Mouse (Mus musculus): ENCODE measurements at regions not wholly inside any gene's neighbourhood (a gene's known extent, or its start where the extent isn't known, plus 50 kb on each side); places are given as distances from the start of the nearest gene placed in this dataset.
A peak's percentile ranks its signal among the peaks of the same experiment; 100 is the strongest.

GRCm38 (mm10) chr14:76708728-76709127 is 152.0 kb upstream of the Serp2 start:
- no peak for DNase-seq (ENCODE audit: low spot score)

- no peak for DNase-seq (ENCODE audit: low spot score)
These were observed 146.7 kb upstream of the Serp2 start for GRCm38 (mm10) chr14:76703373-76703764.

DNA sequence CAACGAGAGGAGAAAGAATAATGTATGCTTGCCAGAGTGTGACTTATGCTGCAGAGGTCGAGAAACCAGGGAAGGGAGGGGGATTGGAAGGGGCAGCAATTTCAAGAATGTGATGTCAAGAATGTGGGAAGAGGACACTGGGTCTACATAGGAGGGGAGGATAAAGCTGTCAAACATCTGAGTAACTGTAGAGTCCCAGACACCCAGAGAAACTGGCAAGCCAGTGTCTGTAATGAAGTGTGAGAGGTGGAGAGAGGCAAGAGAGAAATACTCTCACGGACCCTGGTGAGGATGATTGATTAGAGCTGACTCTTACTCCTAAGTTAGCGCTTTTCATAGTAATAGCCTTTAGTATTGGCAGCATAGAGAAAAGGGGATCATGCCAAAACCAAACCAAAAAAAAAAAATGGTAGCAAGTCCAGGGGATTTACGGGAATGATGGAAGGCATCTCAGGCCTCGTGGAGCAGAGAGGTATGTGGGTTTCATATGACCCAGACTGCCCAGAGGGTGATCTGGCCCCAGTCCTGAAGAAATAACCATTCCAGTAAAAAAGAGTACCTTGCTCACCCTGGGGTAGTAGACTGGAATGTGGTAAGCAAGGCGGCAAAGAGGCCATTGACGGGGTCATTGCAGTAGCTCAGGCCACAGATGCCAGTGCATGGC is 146.2 kb upstream of the Serp2 start:
- no peak for DNase-seq (ENCODE audit: low spot score)

DNA sequence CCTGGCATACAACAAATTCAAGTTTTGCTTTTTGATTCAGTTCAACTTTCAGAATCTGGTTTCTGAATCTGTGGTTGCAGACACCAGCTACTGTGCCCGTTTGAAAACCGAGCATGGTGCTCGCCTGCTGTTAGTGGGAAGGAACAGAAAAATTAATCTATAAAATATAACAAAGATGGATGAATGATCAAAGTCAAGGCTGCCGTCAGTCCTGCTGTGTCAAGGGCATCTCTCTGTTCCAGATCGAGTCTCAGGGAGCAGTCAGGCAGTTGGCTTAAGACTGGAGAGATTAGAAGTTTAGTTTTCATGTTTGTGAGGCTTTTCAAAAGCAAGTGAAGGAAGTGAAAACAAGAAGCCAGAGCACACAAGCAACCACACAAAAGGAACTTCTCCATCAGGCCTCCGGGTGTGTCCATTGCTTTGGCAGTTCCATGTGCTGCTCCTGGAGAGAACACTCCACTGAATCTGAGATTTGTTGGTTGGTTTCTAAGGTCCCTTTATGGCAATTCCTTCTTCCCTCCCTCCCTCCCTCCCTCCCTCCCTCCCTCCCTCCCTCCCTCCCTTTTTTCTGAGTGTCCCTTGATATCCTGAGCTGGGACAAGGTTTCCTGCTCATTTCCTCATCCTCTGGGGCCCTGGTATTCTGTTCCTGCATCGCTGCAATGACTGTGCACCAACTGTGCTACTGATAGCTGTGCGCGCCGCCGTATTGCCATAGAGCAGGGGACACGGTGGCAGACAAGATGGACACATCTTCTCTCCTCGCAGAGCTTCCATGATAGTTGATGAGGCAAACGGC is 145.4 kb upstream of the Serp2 start:
- DNase-seq (ENCODE audit: low spot score): no peak

DNA sequence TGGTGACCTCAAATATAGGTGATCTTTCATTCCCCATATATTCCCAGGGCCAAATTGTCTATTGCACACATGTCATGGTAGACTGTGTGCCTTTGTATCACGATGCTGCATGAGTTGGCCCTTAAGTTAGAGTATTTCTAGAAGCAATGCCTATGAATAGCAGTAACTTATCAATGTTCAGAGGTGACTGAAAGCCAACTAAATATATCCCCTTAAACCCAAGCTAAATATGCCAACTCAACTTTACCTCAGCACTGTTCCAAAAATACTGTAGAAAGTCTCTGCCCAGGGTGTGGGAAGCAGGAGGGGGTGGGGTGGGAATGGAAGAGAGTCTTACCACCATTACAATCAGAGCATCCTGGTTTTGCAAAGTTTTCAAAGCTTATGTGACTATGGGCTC is 144.6 kb upstream of the Serp2 start:
- DNase-seq (ENCODE audit: low spot score): no peak

GRCm38 (mm10) chr14:76700796-76701195 is 144.1 kb upstream of the Serp2 start:
- no peak for DNase-seq (ENCODE audit: low spot score)

DNA sequence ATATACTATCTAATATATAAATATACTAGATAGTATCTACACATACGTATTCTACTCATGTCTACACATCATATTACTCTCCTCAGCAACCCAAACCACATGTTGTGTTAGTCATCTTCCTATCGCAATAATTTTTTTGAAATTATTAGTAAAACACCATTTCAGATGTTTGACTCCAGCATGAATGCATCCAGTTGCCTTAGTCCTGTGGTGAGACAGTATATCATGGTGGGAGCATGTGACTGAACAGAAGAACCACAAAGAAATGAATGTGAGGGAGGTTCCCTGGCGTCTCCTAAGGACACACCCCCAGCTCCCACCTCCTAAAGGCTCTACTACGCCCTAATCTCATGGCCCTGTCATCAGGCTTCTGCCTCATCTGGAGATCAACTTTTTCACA is 143.5 kb upstream of the Serp2 start:
- no peak for DNase-seq (ENCODE audit: low spot score)

GRCm38 (mm10) chr14:76698718-76699402 is 142.2 kb upstream of the Serp2 start:
- DNase-seq (ENCODE audit: low spot score): peak; percentile 38

GRCm38 (mm10) chr14:76696729-76697128 is 140.0 kb upstream of the Serp2 start:
- no peak for DNase-seq (ENCODE audit: low spot score)

DNA sequence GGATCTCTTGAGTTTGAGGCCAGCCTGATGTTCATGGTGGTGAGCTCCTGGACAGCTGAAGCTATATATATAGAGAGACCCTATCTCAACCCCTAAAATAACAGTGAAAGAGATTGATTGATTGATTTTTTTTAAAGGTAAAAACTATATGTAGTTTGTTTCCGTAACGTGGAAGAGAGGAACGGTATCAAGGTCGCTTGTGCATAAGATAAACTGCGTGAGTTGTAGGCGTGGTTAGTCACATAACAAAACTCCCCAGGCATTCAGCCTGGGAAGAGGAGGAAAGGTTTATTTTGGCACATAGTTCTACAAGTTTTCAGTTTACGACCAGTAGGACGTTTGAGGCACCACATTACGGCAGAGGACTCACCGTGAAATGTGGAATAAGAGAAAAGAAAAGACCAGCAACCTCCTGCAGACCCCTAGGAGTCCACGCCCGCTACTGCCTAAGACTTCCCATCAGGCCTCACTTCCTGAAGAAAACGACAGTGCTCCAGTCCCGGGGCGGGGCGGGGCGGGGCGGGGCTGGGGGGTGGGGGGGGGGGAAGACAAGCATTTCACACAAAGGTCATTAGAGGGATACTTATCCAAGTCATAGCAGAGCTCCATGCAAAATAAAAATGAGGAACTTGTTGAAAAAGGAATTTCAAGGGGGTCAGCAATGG is 139.1 kb upstream of the Serp2 start:
- no peak for DNase-seq (ENCODE audit: low spot score)

GRCm38 (mm10) chr14:76694894-76695293 is 138.2 kb upstream of the Serp2 start:
- no peak for DNase-seq (ENCODE audit: low spot score)

GRCm38 (mm10) chr14:76693351-76694317 is 136.9 kb upstream of the Serp2 start:
- no peak for DNase-seq (ENCODE audit: low spot score)

- DNase-seq (ENCODE audit: low spot score): no peak
These were observed 131.3 kb upstream of the Serp2 start for GRCm38 (mm10) chr14:76687971-76688407.

DNA sequence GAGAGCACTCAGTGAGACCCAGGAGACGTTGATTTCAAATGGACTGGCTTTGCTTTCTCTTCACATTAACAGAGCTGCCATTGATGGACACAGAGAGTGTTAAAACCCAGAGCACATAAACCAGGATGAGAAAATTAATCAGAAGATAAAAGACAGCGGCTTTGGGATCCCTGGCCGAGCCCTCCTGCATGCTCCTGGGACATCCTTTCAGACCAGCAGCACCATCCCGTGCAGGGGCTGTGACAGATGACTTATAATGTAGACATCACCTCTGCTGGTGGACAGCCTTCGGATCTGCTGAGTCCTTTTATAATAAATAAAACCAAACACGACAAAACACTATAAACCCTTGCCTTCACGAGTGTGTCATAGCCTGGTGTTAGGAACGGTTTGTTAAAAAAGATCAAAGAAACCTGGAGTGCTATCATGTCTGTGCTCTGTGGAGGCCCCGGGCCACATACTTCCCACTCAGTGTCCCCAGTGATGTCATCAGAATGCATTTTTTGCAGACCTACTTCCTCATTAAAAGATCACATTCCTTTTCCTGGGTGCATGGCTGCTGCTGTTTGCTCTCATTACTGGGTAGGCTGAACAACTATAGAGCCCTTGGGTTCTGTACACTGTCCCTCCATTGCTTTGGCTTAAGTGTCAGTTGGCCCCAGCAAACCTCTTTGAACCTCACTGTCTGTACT is 130.2 kb upstream of the Serp2 start:
- DNase-seq (ENCODE audit: low spot score): no peak

GRCm38 (mm10) chr14:76685830-76686761 is 129.4 kb upstream of the Serp2 start:
- DNase-seq (ENCODE audit: low spot score): no peak

DNA sequence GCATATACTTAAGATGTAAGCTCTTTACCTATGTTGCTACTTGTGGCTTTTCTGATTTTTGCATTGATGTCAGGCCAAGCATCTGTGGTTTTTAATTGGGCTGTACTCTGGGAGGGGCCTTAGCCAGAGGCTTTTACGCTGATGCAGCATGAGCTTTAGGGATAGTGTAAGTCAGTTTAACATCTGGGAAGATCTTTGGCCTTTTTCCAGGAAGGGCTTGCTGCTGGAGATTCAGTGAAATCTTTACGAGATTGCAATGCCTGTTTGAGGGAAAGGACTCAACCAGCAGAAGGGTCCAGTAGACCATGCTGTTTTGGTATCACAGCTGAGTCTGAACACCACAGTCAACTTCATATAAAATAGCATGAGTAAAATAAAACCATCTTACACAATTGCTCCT is 127.6 kb upstream of the Serp2 start:
- no peak for DNase-seq (ENCODE audit: low spot score)

- peak; percentile 58 for DNase-seq (ENCODE audit: low spot score)
These were observed 125.1 kb upstream of the Serp2 start for GRCm38 (mm10) chr14:76681581-76682377.

DNA sequence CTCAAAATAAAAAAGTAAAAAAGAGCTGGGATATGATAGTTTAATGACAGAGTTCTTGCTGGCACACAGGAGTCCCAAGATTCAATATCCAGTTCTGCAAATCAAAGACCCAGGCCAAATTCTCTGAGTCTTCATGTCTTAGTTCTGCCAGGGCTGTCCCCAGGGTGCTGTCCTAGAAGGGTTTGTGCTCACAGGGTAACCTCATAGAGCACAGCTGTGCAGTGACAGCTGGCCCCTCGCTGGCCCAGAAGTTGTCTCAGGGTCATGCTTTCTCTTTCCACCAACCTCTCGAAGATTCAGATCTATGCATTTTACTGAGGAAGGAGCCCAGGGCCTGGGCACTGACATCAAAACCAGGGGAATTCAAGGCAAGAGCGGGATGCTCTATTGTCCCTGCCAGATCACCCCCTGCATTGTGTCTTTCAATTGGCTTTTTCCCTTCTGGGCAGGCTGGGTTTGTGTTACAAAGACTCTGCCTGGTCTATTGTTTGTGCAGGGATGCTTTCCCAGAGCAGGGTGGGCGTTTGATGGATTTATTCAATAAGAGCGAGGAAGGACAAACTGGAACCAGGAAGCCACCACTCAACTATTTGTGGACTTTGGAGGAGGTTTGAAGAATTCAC is 121.9 kb upstream of the Serp2 start:
- DNase-seq (ENCODE audit: low spot score): no peak
